Comparison of ENCODE assay signal across 7 mouse cellular contexts in the genomic region with DNA sequence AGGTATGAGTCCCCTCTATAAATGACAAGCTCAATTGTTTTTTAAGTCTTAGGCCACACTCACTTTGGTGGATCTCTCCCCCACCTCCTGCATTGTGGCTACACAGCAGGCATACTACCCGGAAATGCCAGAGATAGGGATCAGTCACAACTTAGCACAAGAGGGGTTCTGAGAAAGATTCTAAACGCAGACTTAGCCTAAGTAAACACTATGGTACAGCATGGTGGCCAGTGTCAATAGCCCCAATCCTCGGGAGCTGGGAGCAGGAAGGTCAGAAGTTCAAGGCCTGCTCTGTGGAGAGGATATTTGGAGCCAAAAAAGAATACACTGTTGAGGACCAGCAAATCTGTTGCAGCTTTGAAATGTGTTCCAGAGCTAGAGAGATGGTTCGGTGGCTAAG. TPM values are rescaled to one million over a fixed set of nuclear protein-coding genes. Genes with fewer than 3 reads are reported as not detected.
A peak's percentile ranks its signal among the peaks of the same experiment; 100 is the strongest.
DNase-seq lines count a peak whose midpoint lies in the region; ATAC-seq lines count a peak whose summit lies in the region.

No protein-coding gene starts in this region.

- no peak for ATAC-seq in neural tube, embryonic 11.5 days (ENCODE audit: insufficient read depth, low FRiP score, low TSS enrichment)
- no peak for ATAC-seq in forebrain, embryonic 12.5 days (ENCODE audit: low FRiP score)
- no peak for ATAC-seq in limb, embryonic 13.5 days (ENCODE audit: low FRiP score, low read depth)
- ATAC-seq in stomach, embryonic 15.5 days (ENCODE audit: insufficient read depth, low FRiP score, low read depth): no peak

- whole genome bisulfite sequencing in neural tube, embryonic 11.5 days: 56% methylated on average over 4 of the region's 4 CpGs
- 58% methylated on average over 4 of the region's 4 CpGs for WGBS in forebrain, embryonic 12.5 days
- WGBS in limb, embryonic 13.5 days: 43% methylated on average over 4 of the region's 4 CpGs
- WGBS in stomach, embryonic 15.5 days: 21% methylated on average over 4 of the region's 4 CpGs

- no peaks in the 10 kb centered on the region for H3K9me3 ChIP-seq in neural tube, embryonic 11.5 days (ENCODE audit: control insufficient read depth, low read length)
- no peaks in the 10 kb centered on the region for H3K9me3 ChIP-seq in forebrain, embryonic 12.5 days
- no peaks in the 10 kb centered on the region for H3K9me3 ChIP-seq in limb, embryonic 13.5 days
- H3K9me3 ChIP-seq in stomach, embryonic 15.5 days: no peaks in the 10 kb centered on the region

- H3K27ac ChIP-seq in neural tube, embryonic 11.5 days (ENCODE audit: low read depth, low read length): no peak overlapping the region
- no peak overlapping the region for H3K27ac ChIP-seq in forebrain, embryonic 12.5 days
- no peak overlapping the region for H3K27ac ChIP-seq in limb, embryonic 13.5 days
- H3K27ac ChIP-seq in stomach, embryonic 15.5 days: no peak overlapping the region

- H3K4me1 ChIP-seq in neural tube, embryonic 11.5 days (ENCODE audit: control insufficient read depth, insufficient read depth, low read length): peaks cover 16% of the 10 kb centered on the region; the same call in 1 of the 2 replicates
- peaks cover 48% of the 10 kb centered on the region for H3K4me1 ChIP-seq in forebrain, embryonic 12.5 days
- peaks cover 35% of the 10 kb centered on the region for H3K4me1 ChIP-seq in limb, embryonic 13.5 days
- peaks cover 16% of the 10 kb centered on the region for H3K4me1 ChIP-seq in stomach, embryonic 15.5 days

- peaks cover 2% of the 10 kb centered on the region; the same call in 1 of the 2 replicates for H3K36me3 ChIP-seq in neural tube, embryonic 11.5 days (ENCODE audit: control insufficient read depth, insufficient read depth, low read length)
- H3K36me3 ChIP-seq in forebrain, embryonic 12.5 days (replicated peaks): peaks cover 17% of the 10 kb centered on the region
- peaks cover 24% of the 10 kb centered on the region for H3K36me3 ChIP-seq in limb, embryonic 13.5 days
- H3K36me3 ChIP-seq in stomach, embryonic 15.5 days: peaks cover under 1% of the 10 kb centered on the region; the same call in 1 of the 2 replicates

- peak overlapping the region; percentile 96 for H3K4me2 ChIP-seq in neural tube, embryonic 11.5 days (ENCODE audit: low read depth)
- H3K4me2 ChIP-seq in forebrain, embryonic 12.5 days: peak overlapping the region; percentile 97
- peak overlapping the region; percentile 95 for H3K4me2 ChIP-seq in limb, embryonic 13.5 days (replicated peaks)
- peak overlapping the region; percentile 93 for H3K4me2 ChIP-seq in stomach, embryonic 15.5 days

- H3K27me3 ChIP-seq in neural tube, embryonic 11.5 days (ENCODE audit: control insufficient read depth, insufficient read depth, low read length): no peaks in the 10 kb centered on the region
- no peaks in the 10 kb centered on the region for H3K27me3 ChIP-seq in forebrain, embryonic 12.5 days
- no peaks in the 10 kb centered on the region for H3K27me3 ChIP-seq in limb, embryonic 13.5 days
- H3K27me3 ChIP-seq in stomach, embryonic 15.5 days (replicated peaks): no peaks in the 10 kb centered on the region

- no peak overlapping the region; the same call in 1 of the 2 replicates for H3K4me3 ChIP-seq in neural tube, embryonic 11.5 days (ENCODE audit: low read depth, low read length)
- peak overlapping the region; percentile 87 for H3K4me3 ChIP-seq in forebrain, embryonic 12.5 days (replicated peaks)
- H3K4me3 ChIP-seq in limb, embryonic 13.5 days: peak overlapping the region; percentile 63
- peak overlapping the region; percentile 99 for H3K4me3 ChIP-seq in stomach, embryonic 15.5 days (replicated peaks)

- no peak overlapping the region for H3K9ac ChIP-seq in neural tube, embryonic 11.5 days (ENCODE audit: low read length)
- H3K9ac ChIP-seq in forebrain, embryonic 12.5 days: peak overlapping the region; percentile 92
- H3K9ac ChIP-seq in limb, embryonic 13.5 days: peak overlapping the region; percentile 81
- 0 out of 2 replicates have a peak overlapping the region, but pooled peaks have one; percentile 96 for H3K9ac ChIP-seq in stomach, embryonic 15.5 days

- DNase-seq in neural tube, embryonic 11.5 days (ENCODE audit: low spot score): no peak
- no peak for DNase-seq in neural tube, embryonic 10.5 days (ENCODE audit: extremely low spot score, low spot score)
- no peak for DNase-seq in left cerebral cortex, adult 8-10 months (ENCODE audit: low spot score in 2 of 2)
- DNase-seq in kidney, adult 18-20 months: no peak

RNA-seq across cellular contexts. Expression of a gene that starts 1.6 kb away (rescaled TPM):
- polyA plus RNA-seq in neural tube, embryonic 11.5 days (2014; fragmentation: Nextera tagmentation; extraction: Ambion mirVana): 14.3 and 14.4 TPM in 2 replicates
- 18.6 and 19.3 TPM in 2 replicates for polyA plus RNA-seq in forebrain, embryonic 12.5 days (2016; fragmentation: Nextera tagmentation; extraction: Ambion mirVana)
- 18.7 and 20.3 TPM in 2 replicates for polyA plus RNA-seq in limb, embryonic 13.5 days (2015; fragmentation: Nextera tagmentation; extraction: Ambion mirVana)
- 21.0 and 21.3 TPM in 2 replicates for polyA plus RNA-seq in stomach, embryonic 15.5 days (2015; fragmentation: Nextera tagmentation; extraction: Ambion mirVana)
- total RNA-seq in left cerebral cortex, adult 8-10 months (2022): 10 to 100 TPM; 50.1 to 52.2 (median 50.9) TPM

RNA-seq across cellular contexts. Expression of a gene that starts 1.6 kb away (rescaled TPM):
- polyA plus RNA-seq in neural tube, embryonic 11.5 days (2014; fragmentation: Nextera tagmentation; extraction: Ambion mirVana): 111 and 116 TPM in 2 replicates
- polyA plus RNA-seq in forebrain, embryonic 12.5 days (2016; fragmentation: Nextera tagmentation; extraction: Ambion mirVana): 103 and 108 TPM in 2 replicates
- 70.5 and 71.1 TPM in 2 replicates for polyA plus RNA-seq in limb, embryonic 13.5 days (2015; fragmentation: Nextera tagmentation; extraction: Ambion mirVana)
- 58.5 and 64.0 TPM in 2 replicates for polyA plus RNA-seq in stomach, embryonic 15.5 days (2015; fragmentation: Nextera tagmentation; extraction: Ambion mirVana)
- 10 to 100 TPM; 47.1 to 49.2 (median 47.9) TPM for total RNA-seq in left cerebral cortex, adult 8-10 months (2022)

RNA-seq across cellular contexts. Expression of a gene that starts 22.9 kb away (rescaled TPM):
- 49.3 and 50.8 TPM in 2 replicates for polyA plus RNA-seq in neural tube, embryonic 11.5 days (2014; fragmentation: Nextera tagmentation; extraction: Ambion mirVana)
- 59.0 and 62.1 TPM in 2 replicates for polyA plus RNA-seq in forebrain, embryonic 12.5 days (2016; fragmentation: Nextera tagmentation; extraction: Ambion mirVana)
- 43.0 and 44.5 TPM in 2 replicates for polyA plus RNA-seq in limb, embryonic 13.5 days (2015; fragmentation: Nextera tagmentation; extraction: Ambion mirVana)
- 26.9 and 27.6 TPM in 2 replicates for polyA plus RNA-seq in stomach, embryonic 15.5 days (2015; fragmentation: Nextera tagmentation; extraction: Ambion mirVana)
- 1 to 10 TPM; 2.2 to 4.7 (median 3.8) TPM for total RNA-seq in left cerebral cortex, adult 8-10 months (2022)

RNA-seq across cellular contexts. Expression of a gene that starts 31.0 kb away (rescaled TPM):
- 55.6 and 61.6 TPM in 2 replicates for polyA plus RNA-seq in neural tube, embryonic 11.5 days (2014; fragmentation: Nextera tagmentation; extraction: Ambion mirVana)
- polyA plus RNA-seq in forebrain, embryonic 12.5 days (2016; fragmentation: Nextera tagmentation; extraction: Ambion mirVana): 47.6 and 52.6 TPM in 2 replicates
- 44.1 and 50.5 TPM in 2 replicates for polyA plus RNA-seq in limb, embryonic 13.5 days (2015; fragmentation: Nextera tagmentation; extraction: Ambion mirVana)
- polyA plus RNA-seq in stomach, embryonic 15.5 days (2015; fragmentation: Nextera tagmentation; extraction: Ambion mirVana): 50.7 and 54.5 TPM in 2 replicates
- 10 to 100 TPM; 31.1 to 41.9 (median 37.1) TPM for total RNA-seq in left cerebral cortex, adult 8-10 months (2022)

RNA-seq across cellular contexts. Expression of a gene that starts 35.7 kb away (rescaled TPM):
- 55.5 and 55.9 TPM in 2 replicates for polyA plus RNA-seq in neural tube, embryonic 11.5 days (2014; fragmentation: Nextera tagmentation; extraction: Ambion mirVana)
- 50.7 and 50.9 TPM in 2 replicates for polyA plus RNA-seq in forebrain, embryonic 12.5 days (2016; fragmentation: Nextera tagmentation; extraction: Ambion mirVana)
- 38.1 and 41.6 TPM in 2 replicates for polyA plus RNA-seq in limb, embryonic 13.5 days (2015; fragmentation: Nextera tagmentation; extraction: Ambion mirVana)
- 38.5 and 41.5 TPM in 2 replicates for polyA plus RNA-seq in stomach, embryonic 15.5 days (2015; fragmentation: Nextera tagmentation; extraction: Ambion mirVana)
- 10 to 100 TPM; 20.7 to 26.2 (median 23.7) TPM for total RNA-seq in left cerebral cortex, adult 8-10 months (2022)
